Mouse (Mus musculus) liver, embryonic 16.5 days (tissue): ENCODE data around the gene Fndc3a. TPM values are rescaled to one million over a fixed set of nuclear protein-coding genes. Genes with fewer than 3 reads are reported as not detected.

Experiments
- ATAC-seq: fragments of 200-750 bp; cut with Nextera tagmentation; 2 replicates; pipeline ENCODE4 v1.8.0; 2017; ENCODE audit warnings: low read depth, mild to moderate bottlenecking, moderate number of reproducible peaks, moderate library complexity
- H3K27ac ChIP-seq: fragments of 300-500 bp; sonication (generic); 2 replicates; pipeline ENCODE4 v1.5.1; 2014; ENCODE audit warnings: mild to moderate bottlenecking, low read length
- H3K27me3 ChIP-seq: fragments of 300-500 bp; sonication (generic); 2 replicates; pipeline ENCODE4 v1.6.1; 2014; ENCODE audit warnings: low read depth, low read length, mixed read lengths; ENCODE audit not compliant: control insufficient read depth, insufficient read depth
- H3K36me3 ChIP-seq: fragments of 300-500 bp; sonication (generic); 2 replicates; pipeline ENCODE4 v1.6.1; 2014; ENCODE audit warnings: mild to moderate bottlenecking; ENCODE audit not compliant: control insufficient read depth, insufficient read depth
- H3K4me1 ChIP-seq: fragments of 300-500 bp; sonication (generic); 2 replicates; pipeline ENCODE4 v1.6.1; 2014; ENCODE audit warnings: low read depth, low read length, mixed read lengths; ENCODE audit not compliant: control insufficient read depth
- H3K4me2 ChIP-seq: fragments of 300-500 bp; sonication (generic); 2 replicates; pipeline ENCODE4 v1.6.1; 2014; ENCODE audit warnings: low read depth, low read length, mixed read lengths
- H3K4me3 ChIP-seq: fragments of 300-500 bp; sonication (generic); 2 replicates; pipeline ENCODE4 v1.5.1; 2014; ENCODE audit warnings: low read depth, mild to moderate bottlenecking, low read length
- H3K9ac ChIP-seq: fragments of 300-500 bp; sonication (generic); 2 replicates; pipeline ENCODE4 v1.6.1; 2014; ENCODE audit warnings: low read depth, low read length
- H3K9me3 ChIP-seq: fragments of 300-500 bp; sonication (generic); replicated peaks from 2 replicates; pipeline ENCODE4 v1.6.1; 2016; ENCODE audit warnings: low read length; ENCODE audit not compliant: control insufficient read depth
- WGBS: fragments of 180-500 bp; shearing (Covaris S2); extraction: QIAGEN DNeasy Blood & Tissue Kit; methylation state at CpG from one replicate; pipeline ENCODE4 v1.1.7; 2014; ENCODE audit not compliant: insufficient replicate concordance; 5-methylcytosine and 5-hydroxymethylcytosine counted together
- polyA plus RNA-seq: library from polyadenylated mRNA; unstranded; fragments of >200 nt; fragmentation: Nextera tagmentation; extraction: Ambion mirVana; gene quantifications from 2 replicates; pipeline ENCODE4 v1.2.1, GENCODE M21; 2015

The Fndc3a gene
- polyA plus RNA-seq, 1 experiment from 2014 or later, result 14.2 TPM

DNA sequence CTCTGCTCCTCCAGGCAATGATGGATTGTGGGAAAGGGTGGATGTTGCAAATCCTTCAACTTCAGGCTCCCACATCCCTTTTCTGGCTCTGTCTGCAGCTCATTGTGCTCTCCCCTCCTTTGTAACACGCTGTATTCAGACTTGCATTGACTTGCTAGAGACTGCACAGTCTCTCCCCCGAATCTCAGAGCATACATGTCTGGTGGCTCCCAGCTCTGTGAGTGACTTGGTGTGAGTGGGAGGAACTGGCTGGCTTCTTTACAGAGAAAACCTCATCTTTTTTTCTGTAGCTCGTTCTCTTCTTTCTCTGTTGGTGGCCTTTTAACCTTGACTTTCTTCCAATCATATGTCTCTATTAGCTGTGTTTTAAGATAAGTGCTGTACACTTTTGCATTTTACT is 16.1 kb upstream of the Fndc3a start:
- H3K27ac ChIP-seq, result no peak overlapping the region
- H3K9me3 ChIP-seq, result no peaks in the 10 kb centered on the region
- no peaks in the 10 kb centered on the region for H3K4me1 ChIP-seq
- H3K9ac ChIP-seq, result no peak overlapping the region
- H3K36me3 ChIP-seq, result no peaks in the 10 kb centered on the region
- 50% methylated on average over 3 of the region's 3 CpGs for WGBS
- H3K4me2 ChIP-seq, result no peak overlapping the region
- no peak overlapping the region for H3K4me3 ChIP-seq
- H3K27me3 ChIP-seq, result no peaks in the 10 kb centered on the region
- no peak for ATAC-seq

DNA sequence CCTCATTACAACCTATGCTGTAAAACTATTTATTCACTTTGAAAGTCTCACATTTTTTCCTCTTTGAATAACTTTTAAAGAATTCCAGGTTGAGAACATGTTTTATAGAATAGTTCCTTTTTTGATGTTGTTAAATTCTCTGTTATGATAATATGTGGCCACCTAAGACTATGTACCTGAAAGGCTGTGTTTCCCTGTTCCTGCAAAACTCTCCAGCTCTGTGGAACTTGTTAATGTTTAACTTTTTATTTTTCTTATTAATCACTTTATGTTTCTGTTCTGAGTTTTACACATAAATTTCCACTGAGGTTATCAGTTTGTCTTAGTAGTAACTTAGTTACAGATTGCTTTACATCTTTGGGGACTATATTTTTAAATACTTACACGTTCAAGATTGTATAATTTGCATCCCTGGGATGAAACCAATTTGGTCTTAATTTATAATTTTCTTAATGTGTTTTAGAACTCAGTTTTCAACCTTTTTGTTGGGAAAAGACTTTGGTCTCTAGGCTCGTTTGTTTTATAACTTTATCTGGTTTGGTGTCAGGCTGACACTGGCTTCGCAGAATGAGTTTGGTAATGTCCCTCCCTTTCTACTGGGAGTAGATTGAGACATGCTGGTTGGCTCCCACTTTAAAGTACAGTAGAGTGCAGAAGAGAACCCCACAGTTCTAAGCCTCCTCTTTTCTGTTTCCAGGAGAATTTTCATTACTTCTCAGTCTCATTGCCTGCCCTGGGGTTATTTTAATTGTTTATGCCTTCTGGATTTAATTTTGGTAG is 12.7 kb upstream of the Fndc3a start:
- Histone ChIP-seq H3K27me3 (no peaks in the 10 kb centered on the region), H3K4me1 (no peaks in the 10 kb centered on the region), H3K4me2 (no peak overlapping the region), H3K36me3 (no peaks in the 10 kb centered on the region), H3K9me3 (no peaks in the 10 kb centered on the region), H3K27ac (no peak overlapping the region), H3K9ac (no peak overlapping the region), H3K4me3 (no peak overlapping the region)
- ATAC-seq, result no peak
- WGBS, result 44% methylated on average over 3 of the region's 3 CpGs

DNA sequence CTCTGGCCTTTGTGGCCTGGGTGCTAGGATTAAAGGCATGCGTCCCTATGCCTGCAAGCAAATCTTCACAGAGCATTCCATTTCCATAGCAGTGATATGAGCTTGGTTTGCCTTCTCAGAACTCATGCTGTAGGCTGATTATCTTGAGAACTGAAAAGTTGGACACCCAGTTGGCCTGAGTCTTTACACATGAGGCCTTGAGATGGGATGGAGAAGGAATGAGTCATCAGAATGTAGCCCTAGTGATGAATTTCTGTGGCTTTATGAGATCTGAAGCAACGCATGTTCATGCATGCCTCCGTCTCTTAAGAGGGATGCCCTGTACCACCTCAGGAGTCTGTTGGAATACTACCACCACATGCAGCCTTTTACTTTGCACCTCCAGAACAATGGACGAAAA is 6.4 kb upstream of the Fndc3a start:
- H3K36me3 ChIP-seq, result no peaks in the 10 kb centered on the region
- H3K9ac ChIP-seq, result no peak overlapping the region
- 57% methylated on average over 4 of the region's 4 CpGs for WGBS
- H3K4me1 ChIP-seq, result no peaks in the 10 kb centered on the region
- H3K27me3 ChIP-seq, result peaks cover 6% of the 10 kb centered on the region
- H3K4me3 ChIP-seq, result no peak overlapping the region
- no peaks in the 10 kb centered on the region for H3K9me3 ChIP-seq
- no peak overlapping the region for H3K4me2 ChIP-seq
- no peak overlapping the region for H3K27ac ChIP-seq
- ATAC-seq, result no peak

DNA sequence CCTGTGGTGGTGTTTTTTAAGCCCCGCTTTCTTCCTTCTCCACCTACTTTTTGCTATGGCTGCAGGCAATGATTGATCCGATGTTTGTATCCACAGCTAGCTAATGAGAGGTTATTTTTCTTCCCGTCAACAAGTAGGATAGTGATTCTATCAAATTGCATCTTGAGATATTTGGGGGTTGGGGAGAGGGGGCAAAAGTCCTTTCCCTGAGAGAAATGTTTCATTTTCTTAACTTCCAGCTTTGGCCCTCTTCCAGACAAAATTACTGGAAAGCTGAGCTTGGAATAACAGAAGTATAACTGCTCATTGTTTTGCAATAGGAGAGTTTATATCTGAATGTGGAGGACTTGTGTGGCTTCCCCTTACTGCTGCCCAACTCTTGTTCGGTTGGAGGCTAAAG is 1.3 kb upstream of the Fndc3a start:
- H3K9ac ChIP-seq, result no peak overlapping the region
- peaks cover 7% of the 10 kb centered on the region for H3K4me1 ChIP-seq
- no peak overlapping the region for H3K4me3 ChIP-seq
- WGBS, result 49% methylated on average over 4 of the region's 4 CpGs
- peaks cover 20% of the 10 kb centered on the region for H3K27me3 ChIP-seq
- H3K27ac ChIP-seq, result no peak overlapping the region
- H3K4me2 ChIP-seq, result peak overlapping the region; percentile 86; the same call in 1 of the 2 replicates
- ATAC-seq, result no peak
- no peaks in the 10 kb centered on the region for H3K36me3 ChIP-seq
- H3K9me3 ChIP-seq, result no peaks in the 10 kb centered on the region

DNA sequence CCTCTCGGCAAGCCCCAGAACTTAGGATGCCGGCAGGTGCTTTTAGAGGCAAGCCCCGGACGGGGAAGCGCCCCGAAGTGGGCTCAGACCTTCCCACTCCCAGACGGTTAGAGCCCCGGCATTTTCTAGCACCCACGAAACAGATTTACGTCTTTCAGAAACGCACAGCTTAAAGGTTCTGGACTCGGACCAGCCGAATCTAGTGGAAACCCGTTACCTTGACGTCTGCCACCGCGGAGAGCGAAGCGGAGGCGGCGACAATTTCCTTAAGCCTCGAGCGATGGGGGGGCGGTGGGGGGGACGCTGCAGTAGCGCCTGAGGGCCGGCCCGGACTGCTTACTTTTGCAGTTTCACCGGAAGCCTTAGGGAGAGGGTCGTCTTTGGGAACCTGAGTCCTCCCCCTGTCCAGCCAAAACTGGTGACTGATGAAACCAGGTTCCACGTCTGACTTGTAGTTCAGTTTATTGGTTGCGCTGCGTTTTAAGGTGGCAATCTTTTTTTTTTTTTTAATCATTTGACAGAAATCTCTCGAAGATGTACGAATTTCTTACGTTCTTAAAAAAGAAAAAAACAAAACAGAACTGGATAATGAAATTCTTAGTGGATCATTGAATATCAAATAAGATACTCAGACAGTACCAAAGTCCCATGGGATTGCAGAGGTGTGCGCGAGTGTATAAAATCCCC is 681 bp upstream of the Fndc3a start:
- no peak for ATAC-seq

DNA sequence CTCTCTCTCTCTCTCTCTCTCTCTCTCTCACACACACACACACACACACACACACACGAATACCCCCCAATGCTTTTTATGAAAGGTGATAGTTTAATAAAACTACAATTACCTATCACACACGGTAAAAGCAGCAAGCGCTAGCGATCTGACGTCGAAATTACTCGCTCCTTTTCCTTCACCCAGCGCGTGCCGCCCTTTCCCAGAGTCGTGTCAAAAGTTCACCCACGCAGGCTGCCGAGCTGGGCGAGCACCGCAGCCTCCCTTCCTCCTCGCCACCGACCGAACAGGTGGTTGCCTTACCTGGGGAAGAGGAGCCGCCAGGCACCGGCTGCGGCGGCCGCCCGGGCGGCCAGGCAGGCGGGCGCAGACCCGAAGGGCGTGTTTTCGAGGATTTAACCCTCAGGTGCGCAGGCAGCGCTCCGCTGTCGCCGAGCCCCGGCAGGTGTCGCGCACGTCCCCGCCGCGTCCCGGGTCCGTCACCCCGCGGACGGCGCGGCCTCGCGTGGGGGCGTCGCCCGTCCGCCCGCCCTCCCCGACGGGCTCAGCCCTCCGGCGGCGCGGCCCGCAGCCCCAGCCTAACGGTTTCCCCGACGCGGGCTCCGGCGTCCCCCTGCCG is 603 bp downstream of the Fndc3a start:
- Histone ChIP-seq H3K4me3 (peak overlapping the region; percentile 86), H3K27ac (peak overlapping the region; percentile 85), H3K9ac (peak overlapping the region; percentile 87), H3K4me2 (peak overlapping the region; percentile 86), H3K36me3 (no peaks in the 10 kb centered on the region), H3K27me3 (peaks cover 20% of the 10 kb centered on the region), H3K4me1 (peaks cover 7% of the 10 kb centered on the region), H3K9me3 (no peaks in the 10 kb centered on the region)
- ATAC-seq, result peak; percentile 82
- WGBS, result under 1% methylated on average over 43 of the region's 70 CpGs

More for the DNA sequence above, 681 bp upstream of the Fndc3a start:
- Histone ChIP-seq H3K4me2 (peak overlapping the region; percentile 86), H3K9me3 (no peaks in the 10 kb centered on the region), H3K4me3 (peak overlapping the region; percentile 86), H3K36me3 (no peaks in the 10 kb centered on the region), H3K9ac (peak overlapping the region; percentile 87), H3K27ac (peak overlapping the region; percentile 57), H3K4me1 (peaks cover 7% of the 10 kb centered on the region), H3K27me3 (peaks cover 20% of the 10 kb centered on the region)
- 3% methylated on average over 38 of the region's 38 CpGs for WGBS

DNA sequence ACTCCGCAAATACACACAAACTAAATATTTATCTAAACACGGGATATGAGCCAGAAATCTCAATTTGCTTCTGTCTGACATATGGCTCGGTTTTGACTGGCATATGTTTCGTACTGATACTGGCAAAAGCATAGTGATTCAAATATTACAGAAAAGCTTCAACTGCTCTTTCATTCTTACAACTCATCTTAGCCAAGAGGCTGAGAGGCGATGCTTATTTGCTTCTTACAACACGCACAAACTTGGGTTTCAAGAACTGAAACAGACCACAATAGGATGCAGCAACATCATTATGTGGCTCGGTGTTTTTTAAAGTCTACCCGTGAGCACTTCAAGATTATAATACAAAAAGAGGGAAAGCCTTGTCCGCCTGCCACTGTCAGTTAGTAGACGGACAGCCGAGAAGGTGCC is 1.2 kb downstream of the Fndc3a start:
- no peaks in the 10 kb centered on the region for H3K36me3 ChIP-seq
- peak overlapping the region; percentile 86 for H3K4me2 ChIP-seq
- WGBS, result 11% methylated on average over 11 of the region's 11 CpGs
- no peak overlapping the region for H3K27ac ChIP-seq
- peaks cover 20% of the 10 kb centered on the region for H3K27me3 ChIP-seq
- peaks cover 7% of the 10 kb centered on the region for H3K4me1 ChIP-seq
- no peak for ATAC-seq
- peak overlapping the region; percentile 86 for H3K4me3 ChIP-seq
- H3K9ac ChIP-seq, result no peak overlapping the region; the same call in 1 of the 2 replicates
- no peaks in the 10 kb centered on the region for H3K9me3 ChIP-seq

DNA sequence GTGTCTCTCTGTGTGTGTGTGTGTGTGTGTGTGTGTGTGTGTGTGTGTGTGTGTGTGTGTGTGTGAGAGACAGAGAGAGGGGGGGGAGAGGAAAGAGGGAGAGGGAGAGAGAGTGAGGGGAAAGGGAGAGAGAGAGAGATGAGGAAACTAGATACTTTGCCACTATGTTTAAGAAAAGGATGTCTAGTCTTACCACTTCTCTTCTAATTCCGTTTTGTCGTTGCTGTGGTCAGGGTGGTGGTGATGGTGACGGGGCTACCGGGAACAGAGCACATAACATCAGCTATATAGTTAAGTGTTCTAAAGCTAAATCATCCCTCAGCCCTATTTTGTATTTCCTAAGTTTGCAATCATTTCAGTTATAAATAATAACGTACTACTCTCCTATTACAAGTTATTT is 9.7 kb downstream of the Fndc3a start:
- 24% methylated on average over 5 of the region's 5 CpGs for WGBS
- Histone ChIP-seq H3K9ac (no peak overlapping the region), H3K9me3 (no peaks in the 10 kb centered on the region), H3K4me1 (no peaks in the 10 kb centered on the region), H3K36me3 (no peaks in the 10 kb centered on the region), H3K4me3 (no peak overlapping the region), H3K4me2 (no peak overlapping the region), H3K27ac (no peak overlapping the region), H3K27me3 (no peaks in the 10 kb centered on the region)
- ATAC-seq, result no peak

DNA sequence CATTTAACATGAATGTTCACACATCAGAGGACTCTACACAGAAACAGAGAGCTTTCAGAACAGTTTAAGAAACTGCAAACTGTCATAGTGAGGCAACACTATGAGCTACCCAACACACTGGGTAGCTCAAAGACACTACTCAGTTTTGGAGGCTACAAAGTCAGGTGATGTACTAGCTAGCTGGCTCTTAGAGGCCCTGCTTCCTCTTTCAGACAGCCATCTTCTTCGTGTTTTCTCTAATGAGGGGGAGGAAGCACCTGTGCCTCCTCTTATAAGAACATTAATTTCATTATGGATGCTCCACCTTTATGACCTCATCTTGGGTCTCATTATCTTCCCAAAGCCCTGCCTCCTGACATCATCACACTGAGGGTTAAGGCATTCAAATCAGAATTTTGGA is 18.4 kb downstream of the Fndc3a start:
- 22% methylated on average over 1 of the region's 1 CpGs for WGBS
- no peaks in the 10 kb centered on the region for H3K9me3 ChIP-seq
- ATAC-seq, result no peak
- H3K27ac ChIP-seq, result no peak overlapping the region
- no peaks in the 10 kb centered on the region for H3K36me3 ChIP-seq
- no peaks in the 10 kb centered on the region for H3K4me1 ChIP-seq
- no peak overlapping the region for H3K4me3 ChIP-seq
- H3K27me3 ChIP-seq, result no peaks in the 10 kb centered on the region
- no peak overlapping the region for H3K9ac ChIP-seq
- no peak overlapping the region for H3K4me2 ChIP-seq
